Mouse (Mus musculus): Measurements from ENCODE around the gene Ap3s2. TPM values are rescaled to one million over a fixed set of nuclear protein-coding genes. Genes with fewer than 3 reads are reported as not detected.

Ap3s2 gene
- polyA plus RNA-seq, 1 experiment from 2014 or later = 41.2 TPM

GRCm38 (mm10) chr7:79880998-79881397 lies 39.5 kb downstream of the Ap3s2 start:
- Histone ChIP-seq H3K4me3 (ENCODE audit: low read depth, low read length) (no peak overlapping the region), H3K4me2 (ENCODE audit: low read depth, severe bottlenecking) (no peak overlapping the region), H3K9me3 (ENCODE audit: control insufficient read depth, low read length) (no peaks in the 10 kb centered on the region), H3K27ac (replicated peaks; ENCODE audit: low read depth, low read length) (no peak overlapping the region), H3K9ac (ENCODE audit: low read length) (no peak overlapping the region), H3K36me3 (ENCODE audit: control insufficient read depth, insufficient read depth, low read length) (peaks cover 2% of the 10 kb centered on the region; the same call in 1 of the 2 replicates), H3K4me1 (ENCODE audit: control insufficient read depth, insufficient read depth, low read length) (no peaks in the 10 kb centered on the region), H3K27me3 (ENCODE audit: control insufficient read depth, insufficient read depth, low read length) (no peaks in the 10 kb centered on the region)
- WGBS = 35% methylated on average over 3 of the region's 3 CpGs
- DNase-seq (ENCODE audit: low spot score) (no peak), ATAC-seq (ENCODE audit: insufficient number of reproducible peaks, low FRiP score, low TSS enrichment, low read depth) (no peak)

- Histone ChIP-seq H3K9ac (ENCODE audit: low read length) (no peak overlapping the region), H3K4me2 (ENCODE audit: low read depth, severe bottlenecking) (no peak overlapping the region), H3K27me3 (ENCODE audit: control insufficient read depth, insufficient read depth, low read length) (no peaks in the 10 kb centered on the region), H3K4me1 (ENCODE audit: control insufficient read depth, insufficient read depth, low read length) (no peaks in the 10 kb centered on the region), H3K36me3 (ENCODE audit: control insufficient read depth, insufficient read depth, low read length) (peaks cover 2% of the 10 kb centered on the region; the same call in 1 of the 2 replicates), H3K27ac (replicated peaks; ENCODE audit: low read depth, low read length) (no peak overlapping the region), H3K9me3 (ENCODE audit: control insufficient read depth, low read length) (no peaks in the 10 kb centered on the region), H3K4me3 (ENCODE audit: low read depth, low read length) (no peak overlapping the region)
- DNase-seq (ENCODE audit: low spot score) (no peak), ATAC-seq (ENCODE audit: insufficient number of reproducible peaks, low FRiP score, low TSS enrichment, low read depth) (no peak)
- WGBS = 90% methylated on average over 6 of the region's 6 CpGs
These were observed 40.4 kb downstream of the Ap3s2 start for GRCm38 (mm10) chr7:79880033-79880432.

- Histone ChIP-seq H3K36me3 (ENCODE audit: control insufficient read depth, insufficient read depth, low read length) (peaks cover 2% of the 10 kb centered on the region; the same call in 1 of the 2 replicates), H3K4me1 (ENCODE audit: control insufficient read depth, insufficient read depth, low read length) (no peaks in the 10 kb centered on the region), H3K27ac (replicated peaks; ENCODE audit: low read depth, low read length) (no peak overlapping the region), H3K27me3 (ENCODE audit: control insufficient read depth, insufficient read depth, low read length) (no peaks in the 10 kb centered on the region), H3K9me3 (ENCODE audit: control insufficient read depth, low read length) (no peaks in the 10 kb centered on the region), H3K4me2 (ENCODE audit: low read depth, severe bottlenecking) (no peak overlapping the region), H3K9ac (ENCODE audit: low read length) (no peak overlapping the region), H3K4me3 (ENCODE audit: low read depth, low read length) (no peak overlapping the region)
- 49% methylated on average over 2 of the region's 2 CpGs for WGBS
- DNase-seq (ENCODE audit: low spot score) = no peak
- no peak for ATAC-seq (ENCODE audit: insufficient number of reproducible peaks, low FRiP score, low TSS enrichment, low read depth)
These were observed 41.9 kb downstream of the Ap3s2 start for GRCm38 (mm10) chr7:79878455-79879025.

- no peak overlapping the region for H3K4me3 ChIP-seq (ENCODE audit: low read depth, low read length)
- no peak overlapping the region for H3K27ac ChIP-seq (replicated peaks; ENCODE audit: low read depth, low read length)
- 0 out of 2 replicates have a peak, but pooled peaks cover 2% of the 10 kb centered on the region for H3K4me1 ChIP-seq (ENCODE audit: control insufficient read depth, insufficient read depth, low read length)
- no peak for ATAC-seq (ENCODE audit: insufficient number of reproducible peaks, low FRiP score, low TSS enrichment, low read depth)
- H3K9ac ChIP-seq (ENCODE audit: low read length) = no peak overlapping the region
- no peaks in the 10 kb centered on the region for H3K9me3 ChIP-seq (ENCODE audit: control insufficient read depth, low read length)
- WGBS = 84% methylated on average over 6 of the region's 6 CpGs
- DNase-seq (ENCODE audit: low spot score) = no peak
- no peaks in the 10 kb centered on the region for H3K27me3 ChIP-seq (ENCODE audit: control insufficient read depth, insufficient read depth, low read length)
- no peak overlapping the region for H3K4me2 ChIP-seq (ENCODE audit: low read depth, severe bottlenecking)
- no peaks in the 10 kb centered on the region for H3K36me3 ChIP-seq (ENCODE audit: control insufficient read depth, insufficient read depth, low read length)
These were observed 47.0 kb downstream of the Ap3s2 start for GRCm38 (mm10) chr7:79873407-79873806.

GRCm38 (mm10) chr7:79871797-79872345 lies 48.6 kb downstream of the Ap3s2 start:
- 83% methylated on average over 6 of the region's 6 CpGs for WGBS
- DNase-seq (ENCODE audit: low spot score) = no peak

GRCm38 (mm10) chr7:79869072-79869719 lies 51.3 kb downstream of the Ap3s2 start:
- ATAC-seq (ENCODE audit: insufficient number of reproducible peaks, low FRiP score, low TSS enrichment, low read depth) = no peak
- no peaks in the 10 kb centered on the region for H3K9me3 ChIP-seq (ENCODE audit: control insufficient read depth, low read length)
- DNase-seq (ENCODE audit: low spot score) = no peak
- no peak overlapping the region for H3K4me3 ChIP-seq (ENCODE audit: low read depth, low read length)
- no peak overlapping the region for H3K27ac ChIP-seq (replicated peaks; ENCODE audit: low read depth, low read length)
- 50% methylated on average over 6 of the region's 6 CpGs for WGBS
- no peaks in the 10 kb centered on the region for H3K36me3 ChIP-seq (ENCODE audit: control insufficient read depth, insufficient read depth, low read length)
- H3K4me2 ChIP-seq (ENCODE audit: low read depth, severe bottlenecking) = no peak overlapping the region
- H3K9ac ChIP-seq (ENCODE audit: low read length) = no peak overlapping the region
- H3K27me3 ChIP-seq (ENCODE audit: control insufficient read depth, insufficient read depth, low read length) = no peaks in the 10 kb centered on the region
- 0 out of 2 replicates have a peak, but pooled peaks cover 2% of the 10 kb centered on the region for H3K4me1 ChIP-seq (ENCODE audit: control insufficient read depth, insufficient read depth, low read length)

More at GRCm38 (mm10) chr7:79871797-79872345, 48.6 kb downstream of the Ap3s2 start:
- Histone ChIP-seq H3K9me3 (ENCODE audit: control insufficient read depth, low read length) (no peaks in the 10 kb centered on the region), H3K9ac (ENCODE audit: low read length) (no peak overlapping the region), H3K36me3 (ENCODE audit: control insufficient read depth, insufficient read depth, low read length) (no peaks in the 10 kb centered on the region), H3K4me2 (ENCODE audit: low read depth, severe bottlenecking) (no peak overlapping the region), H3K27ac (replicated peaks; ENCODE audit: low read depth, low read length) (no peak overlapping the region), H3K4me3 (ENCODE audit: low read depth, low read length) (no peak overlapping the region), H3K27me3 (ENCODE audit: control insufficient read depth, insufficient read depth, low read length) (no peaks in the 10 kb centered on the region), H3K4me1 (ENCODE audit: control insufficient read depth, insufficient read depth, low read length) (0 out of 2 replicates have a peak, but pooled peaks cover 2% of the 10 kb centered on the region)
- ATAC-seq (ENCODE audit: insufficient number of reproducible peaks, low FRiP score, low TSS enrichment, low read depth) = no peak

- Histone ChIP-seq H3K4me3 (ENCODE audit: low read depth, low read length) (no peak overlapping the region), H3K4me2 (ENCODE audit: low read depth, severe bottlenecking) (no peak overlapping the region), H3K27me3 (ENCODE audit: control insufficient read depth, insufficient read depth, low read length) (no peaks in the 10 kb centered on the region), H3K27ac (replicated peaks; ENCODE audit: low read depth, low read length) (no peak overlapping the region), H3K9ac (ENCODE audit: low read length) (no peak overlapping the region), H3K36me3 (ENCODE audit: control insufficient read depth, insufficient read depth, low read length) (no peaks in the 10 kb centered on the region), H3K4me1 (ENCODE audit: control insufficient read depth, insufficient read depth, low read length) (0 out of 2 replicates have a peak, but pooled peaks cover 2% of the 10 kb centered on the region), H3K9me3 (ENCODE audit: control insufficient read depth, low read length) (no peaks in the 10 kb centered on the region)
- no peak for DNase-seq (ENCODE audit: low spot score)
- ATAC-seq (ENCODE audit: insufficient number of reproducible peaks, low FRiP score, low TSS enrichment, low read depth) = no peak
- WGBS = 69% methylated on average over 7 of the region's 7 CpGs
These were observed 52.0 kb downstream of the Ap3s2 start for GRCm38 (mm10) chr7:79868475-79868874.

GRCm38 (mm10) chr7:79867861-79868260 lies 52.6 kb downstream of the Ap3s2 start:
- Histone ChIP-seq H3K9ac (ENCODE audit: low read length) (no peak overlapping the region), H3K9me3 (ENCODE audit: control insufficient read depth, low read length) (no peaks in the 10 kb centered on the region), H3K4me2 (ENCODE audit: low read depth, severe bottlenecking) (no peak overlapping the region), H3K27me3 (ENCODE audit: control insufficient read depth, insufficient read depth, low read length) (no peaks in the 10 kb centered on the region), H3K36me3 (ENCODE audit: control insufficient read depth, insufficient read depth, low read length) (no peaks in the 10 kb centered on the region), H3K4me3 (ENCODE audit: low read depth, low read length) (no peak overlapping the region), H3K27ac (replicated peaks; ENCODE audit: low read depth, low read length) (no peak overlapping the region), H3K4me1 (ENCODE audit: control insufficient read depth, insufficient read depth, low read length) (0 out of 2 replicates have a peak, but pooled peaks cover 2% of the 10 kb centered on the region)
- no peak for DNase-seq (ENCODE audit: low spot score)
- ATAC-seq (ENCODE audit: insufficient number of reproducible peaks, low FRiP score, low TSS enrichment, low read depth) = no peak
- 79% methylated on average over 13 of the region's 13 CpGs for WGBS

Data from limb, embryonic 11.5 days (tissue).